Mouse (Mus musculus) embryo, embryonic 10.5 days (tissue): ENCODE measurements at regions not wholly inside any gene's neighbourhood (a gene's known extent, or its start where the extent isn't known, plus 50 kb on each side); places are given as distances from the start of the nearest gene placed in this dataset.

Source experiments
- DNase-seq: peaks from one replicate; pipeline ENCODE4 v3.0.0-alpha.2; 2015; ENCODE audit warnings: low spot score

DNA sequence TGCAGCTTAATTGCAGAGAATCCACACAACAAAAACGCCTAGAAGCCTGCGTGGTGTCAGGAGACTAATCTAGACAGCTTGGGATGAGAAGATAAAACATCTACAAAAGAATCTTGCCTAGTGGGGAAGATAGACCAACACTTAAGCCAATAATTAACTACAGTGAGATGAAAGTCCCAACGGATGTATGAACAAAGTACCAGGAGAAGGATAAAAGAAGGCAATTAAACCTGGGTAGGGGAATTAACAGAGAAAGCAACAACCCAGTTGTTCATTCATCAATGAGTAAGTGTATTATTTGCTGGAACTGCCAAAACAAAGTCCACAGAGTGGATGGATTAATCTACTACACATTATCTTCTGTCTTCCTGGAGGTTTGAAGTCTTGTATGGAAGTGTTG, 99.8 kb downstream of the Olfm4 start:
- DNase-seq, result no peak

DNA sequence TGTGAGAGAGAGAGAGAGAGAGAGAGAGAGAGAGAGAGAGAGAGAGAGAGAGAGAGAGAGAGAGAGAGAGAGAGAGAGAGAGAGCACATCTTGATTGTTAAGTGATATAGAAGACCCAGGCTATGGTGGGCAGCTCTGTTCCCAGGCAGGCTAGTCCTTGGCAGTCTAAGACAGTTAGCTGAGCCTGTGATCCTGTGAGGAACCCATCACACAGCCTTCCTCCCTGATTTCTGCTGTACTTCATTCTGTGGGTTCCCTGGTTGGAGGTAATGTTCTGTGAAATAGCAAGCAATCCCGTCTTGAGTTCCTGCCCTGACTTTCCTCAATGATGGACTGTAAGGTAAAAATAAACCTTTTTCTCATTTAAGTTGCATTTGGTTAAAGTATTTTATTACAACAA, 113.4 kb downstream of the Olfm4 start:
- DNase-seq, result no peak

DNA sequence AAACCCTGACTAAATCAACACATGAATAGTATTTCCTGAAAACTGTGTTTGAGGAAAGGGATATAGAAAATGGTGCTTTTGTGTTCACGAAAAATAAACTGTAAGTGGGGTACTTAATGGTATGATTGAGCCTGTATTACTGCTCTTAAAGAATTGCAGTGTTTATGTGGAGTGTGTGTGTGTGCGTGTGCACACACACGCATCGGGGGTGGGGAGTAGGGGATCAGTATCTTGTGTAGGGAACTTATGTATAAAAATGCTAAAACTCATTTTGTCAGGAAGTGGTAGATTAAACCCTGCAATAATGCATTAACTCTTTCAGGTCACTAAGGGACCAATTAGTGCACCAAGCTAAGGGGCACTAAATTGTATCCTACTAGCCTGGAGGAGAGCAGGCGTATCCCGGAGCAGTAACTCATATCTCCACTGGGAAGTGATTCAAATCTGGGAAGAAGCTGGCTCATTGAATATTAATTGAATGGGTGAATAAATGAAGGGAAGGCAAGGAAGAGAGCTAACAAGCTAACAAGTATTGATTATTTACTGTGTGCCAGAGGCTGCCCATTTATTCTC, 129.3 kb downstream of the Olfm4 start:
- DNase-seq, result no peak

DNA sequence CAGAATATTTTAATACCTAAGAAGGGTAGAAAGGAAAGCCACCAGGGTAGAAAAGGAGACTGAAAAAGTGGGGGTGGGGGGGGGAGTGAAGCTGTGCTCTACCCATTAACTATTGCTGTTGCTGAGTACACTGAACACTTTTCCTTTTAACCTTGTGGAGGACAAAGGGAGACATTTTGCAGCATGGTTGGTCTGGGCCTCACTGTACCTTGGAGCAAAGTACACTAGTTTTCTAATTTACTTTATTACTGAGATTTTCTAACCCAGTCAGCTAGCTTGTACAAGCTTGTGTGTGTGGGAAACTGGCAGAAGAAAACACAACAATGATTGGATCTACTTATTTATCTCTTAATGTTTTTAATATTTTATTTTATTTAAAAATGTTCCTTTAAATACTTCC, 130.4 kb downstream of the Olfm4 start:
- no peak for DNase-seq

DNA sequence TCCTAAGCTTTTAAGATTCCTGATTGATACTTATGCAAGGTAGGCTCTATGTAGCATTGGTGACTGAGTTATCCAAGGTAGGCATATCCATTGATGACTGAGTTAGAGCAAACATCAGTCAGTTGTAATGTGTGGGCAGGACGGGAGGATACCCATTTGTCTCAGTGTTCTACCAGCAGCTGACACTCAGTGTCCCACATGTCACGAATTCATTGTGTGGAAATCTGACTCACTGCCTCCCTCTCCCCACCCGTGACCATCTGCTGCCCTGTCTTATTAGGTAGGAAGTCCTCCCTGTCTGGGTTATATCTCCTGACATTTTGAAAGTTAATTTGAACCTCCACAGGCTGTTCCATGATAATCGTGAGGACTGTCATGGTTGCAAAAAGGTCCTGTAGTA, 141.3 kb downstream of the Olfm4 start:
- DNase-seq, result no peak

- no peak for DNase-seq
Observed at GRCm38 (mm10) chr14:80128181-80128580, 144.3 kb downstream of the Olfm4 start.

DNA sequence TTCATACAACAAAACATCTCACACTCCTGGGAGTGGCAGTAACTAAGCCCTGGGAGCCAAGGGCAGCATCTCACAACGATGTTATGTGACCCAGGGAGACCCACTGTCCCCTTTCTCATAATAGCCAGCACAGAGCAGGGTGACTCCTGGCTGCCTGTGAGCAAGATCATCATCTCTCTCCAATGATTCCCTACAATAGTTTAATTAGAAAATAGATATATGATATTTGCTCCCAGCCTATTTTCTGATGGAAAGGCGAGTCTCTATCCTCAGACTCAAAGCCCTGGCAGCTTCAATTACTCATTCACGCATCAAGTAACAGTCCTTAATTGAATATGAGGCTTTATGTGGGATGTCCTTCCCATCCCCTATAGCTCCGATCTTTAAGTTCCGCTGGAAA, 153.7 kb downstream of the Olfm4 start:
- no peak for DNase-seq

DNA sequence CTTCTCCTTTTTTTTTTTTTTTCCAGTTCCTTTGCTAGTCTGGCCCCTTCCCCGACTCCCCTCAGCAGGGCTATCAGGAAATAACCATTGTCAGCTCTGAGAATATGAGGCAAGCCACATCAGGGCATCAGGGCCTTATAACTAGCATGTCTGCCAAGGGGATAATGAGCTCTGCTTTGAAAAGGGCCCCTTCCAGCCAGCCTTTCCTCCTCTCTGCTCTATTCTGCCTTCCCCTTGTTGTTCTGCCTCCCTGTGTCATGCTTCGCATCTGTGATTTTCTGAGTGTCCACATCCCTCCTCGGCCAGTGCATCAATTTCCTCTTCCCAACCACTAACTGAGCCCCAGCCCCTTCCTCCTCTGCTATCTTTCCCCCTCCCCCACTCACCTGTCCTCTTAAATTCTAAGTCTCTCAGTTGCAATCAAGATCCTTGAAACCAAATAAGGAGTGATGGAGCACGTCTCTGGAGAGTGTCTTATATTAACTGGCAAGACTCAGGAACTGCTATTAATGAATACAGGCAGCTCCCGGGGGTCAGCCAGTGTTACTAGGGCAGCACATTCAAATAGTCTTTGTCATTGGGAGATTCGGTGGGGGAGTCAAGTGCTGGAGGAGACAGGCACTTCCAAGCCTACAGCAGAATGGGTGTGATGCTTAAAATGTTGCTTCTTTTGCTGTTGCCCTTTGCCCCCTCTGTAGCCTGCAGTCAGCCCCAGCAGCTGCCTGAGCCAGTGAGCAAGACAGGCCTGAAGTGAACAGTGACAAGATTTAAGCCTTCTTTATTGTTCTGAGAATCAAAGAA, 155.3 kb downstream of the Olfm4 start:
- DNase-seq, result peak; percentile 74

- peak; percentile 75 for DNase-seq
Observed at GRCm38 (mm10) chr14:80157002-80157401, 173.1 kb downstream of the Olfm4 start.

GRCm38 (mm10) chr14:80169211-80169610, 185.3 kb downstream of the Olfm4 start:
- no peak for DNase-seq

GRCm38 (mm10) chr14:80170450-80171180, 186.7 kb downstream of the Olfm4 start:
- peak; percentile 49 for DNase-seq

GRCm38 (mm10) chr14:80172799-80173484, 189.1 kb downstream of the Olfm4 start:
- DNase-seq, result peak; percentile 52

GRCm38 (mm10) chr14:80176464-80176863, 192.6 kb downstream of the Olfm4 start:
- DNase-seq, result peak; percentile 64

GRCm38 (mm10) chr14:80195041-80195440, 211.2 kb downstream of the Olfm4 start:
- DNase-seq, result no peak

DNA sequence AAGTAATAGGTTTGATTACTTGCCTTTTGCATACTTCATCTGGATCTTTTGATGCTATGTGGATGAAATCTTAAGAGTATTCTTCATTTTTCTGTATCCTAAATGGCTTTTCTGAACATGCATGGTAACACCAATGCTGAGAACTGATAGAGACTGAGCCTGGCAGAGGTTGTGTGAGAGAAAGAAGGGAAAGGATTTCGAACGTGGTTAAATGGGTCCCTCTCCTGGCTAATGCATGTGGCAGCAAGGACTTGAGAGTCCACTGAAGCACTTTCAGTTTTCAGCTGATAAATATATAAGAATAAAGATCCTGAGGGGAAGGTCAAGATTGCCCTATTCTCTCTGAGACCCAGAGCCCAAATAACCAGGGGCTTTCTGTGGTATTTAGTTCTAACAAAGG, 229.0 kb downstream of the Olfm4 start:
- DNase-seq, result peak; percentile 75

DNA sequence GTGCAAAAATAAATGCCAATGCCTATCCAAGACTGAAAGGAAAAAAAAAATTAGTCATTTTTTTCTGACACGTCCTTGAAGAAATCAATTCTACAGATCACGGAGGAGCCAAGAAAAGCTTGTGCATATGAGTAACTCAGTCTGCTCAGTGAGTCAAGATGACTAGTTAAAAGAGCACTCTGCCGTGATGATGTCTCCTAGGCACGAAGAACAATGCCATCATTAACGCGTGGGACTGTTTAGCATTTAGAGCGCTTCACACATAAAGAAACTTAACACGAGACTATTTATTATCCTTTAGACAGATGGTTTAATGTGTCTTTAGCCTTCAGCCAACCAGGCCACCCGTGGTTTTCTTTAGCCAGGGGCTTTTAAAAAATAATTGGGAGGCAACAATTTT, 229.8 kb downstream of the Olfm4 start:
- no peak for DNase-seq

- DNase-seq, result peak; percentile 91
Observed at GRCm38 (mm10) chr14:80215960-80216552, 232.2 kb downstream of the Olfm4 start.

- no peak for DNase-seq
Observed at GRCm38 (mm10) chr14:80232066-80232465, 248.2 kb downstream of the Olfm4 start.

DNA sequence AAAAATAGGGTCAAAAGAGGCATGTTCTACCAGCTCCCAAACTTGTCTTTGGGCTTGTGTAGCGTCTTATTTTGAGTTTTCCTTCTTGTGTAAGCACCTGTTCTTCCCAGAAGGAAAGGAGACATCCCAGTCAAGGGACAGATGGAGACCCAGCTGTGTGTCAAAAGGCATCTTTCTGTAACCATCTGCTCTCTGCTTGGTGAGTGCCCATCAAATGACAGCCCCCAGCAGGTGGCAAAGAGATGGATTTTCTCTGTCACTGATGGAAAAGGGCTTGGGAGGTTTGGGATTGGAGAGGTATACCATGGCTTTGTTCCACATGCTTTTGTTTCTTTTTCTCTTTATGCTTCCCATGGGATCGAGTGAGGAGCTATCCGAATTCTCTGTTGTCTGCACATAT, 249.1 kb downstream of the Olfm4 start:
- DNase-seq, result no peak

DNA sequence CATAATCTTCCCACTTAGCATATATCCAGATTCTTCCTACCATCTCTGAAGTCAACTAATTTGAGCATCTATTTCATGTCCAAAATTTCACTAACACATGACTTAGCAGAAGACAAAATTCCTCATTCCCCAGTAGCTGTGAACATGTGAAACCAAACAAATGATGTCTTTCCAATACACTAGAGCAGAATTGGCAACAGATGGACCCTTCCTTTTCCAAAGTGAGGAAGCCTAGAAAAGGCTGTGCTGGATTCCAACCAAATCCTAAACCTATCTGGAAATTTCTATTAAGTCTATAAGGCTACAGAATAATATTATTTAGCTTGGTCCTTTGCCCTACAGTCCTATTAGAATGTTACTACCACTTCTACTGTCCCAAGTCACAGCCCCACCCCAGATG, 253.3 kb downstream of the Olfm4 start:
- no peak for DNase-seq

DNA sequence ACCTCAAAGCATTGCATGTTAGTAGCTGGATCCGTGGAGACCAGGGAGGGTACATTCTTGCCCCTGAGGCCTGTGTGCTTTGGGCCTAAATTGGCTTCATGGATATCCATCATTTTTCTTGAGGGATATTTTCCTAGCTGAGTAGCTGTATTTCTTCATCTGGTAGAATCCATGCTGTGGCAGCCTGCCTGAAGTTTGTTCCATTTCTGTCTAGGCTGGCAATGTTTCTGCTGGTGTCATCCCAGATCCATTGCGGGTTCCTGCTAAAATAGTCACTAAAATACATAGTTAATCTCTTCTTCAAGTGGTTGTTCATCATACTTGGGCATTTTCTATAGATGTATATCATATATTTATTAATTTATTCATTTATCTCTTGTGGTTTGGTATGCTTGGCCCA, 253.7 kb downstream of the Olfm4 start:
- no peak for DNase-seq

DNA sequence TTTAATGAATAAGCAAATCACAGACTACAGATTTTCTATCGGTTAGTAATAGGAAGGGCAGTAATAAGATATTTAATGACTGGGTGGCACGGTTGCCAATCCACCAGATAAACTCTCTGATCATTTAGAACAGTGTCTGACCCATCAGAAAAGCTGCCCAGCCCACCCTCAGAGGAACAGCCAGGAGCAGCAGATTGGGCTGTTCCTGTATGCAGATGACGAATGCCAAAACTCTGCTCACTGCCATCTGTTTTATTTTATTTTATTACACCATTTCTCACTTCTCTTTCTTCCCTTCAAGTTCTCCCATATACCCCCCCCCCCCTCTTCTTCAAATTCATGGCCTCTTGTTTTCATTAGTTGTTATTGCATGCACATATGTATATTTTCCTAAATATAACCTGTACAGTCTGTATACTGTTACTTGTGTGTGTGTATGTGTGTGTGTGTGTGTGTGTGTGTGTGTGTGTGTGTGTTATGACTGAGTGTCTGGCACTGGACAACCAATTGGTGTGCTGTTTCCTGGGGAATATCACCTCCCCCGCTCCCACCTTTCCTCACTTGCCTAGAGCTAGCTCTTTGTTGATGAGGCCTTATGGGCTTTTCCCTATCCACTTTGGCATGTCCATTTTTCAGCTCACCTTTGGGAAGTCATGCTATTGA, 260.9 kb downstream of the Olfm4 start:
- DNase-seq, result no peak
